Mouse (Mus musculus) forebrain, postnatal 0 days (tissue): ENCODE measurements around the gene Efcab5. TPM values are rescaled to one million over a fixed set of nuclear protein-coding genes. Genes with fewer than 3 reads are reported as not detected.

ENCODE experiments used
- ATAC-seq: fragments of 200-750 bp; cut with Nextera tagmentation; 2 replicates; pipeline ENCODE4 v1.8.0; 2017; ENCODE audit warnings: mild to moderate bottlenecking, moderate library complexity
- DNase-seq: peaks from one replicate; pipeline ENCODE4 v3.0.0-alpha.2; 2015
- H3K27ac ChIP-seq: fragments of 300-500 bp; sonication (generic); 2 replicates; pipeline ENCODE4 v1.5.1; 2014; ENCODE audit warnings: low read depth, mild to moderate bottlenecking, antibody characterized with exemption, low read length, moderate library complexity, mixed read lengths
- H3K27me3 ChIP-seq: fragments of 300-500 bp; sonication (generic); 2 replicates; pipeline ENCODE4 v1.6.1; 2014; ENCODE audit warnings: mild to moderate bottlenecking, low read length, mixed read lengths; ENCODE audit not compliant: insufficient read depth
- H3K36me3 ChIP-seq: fragments of 300-500 bp; sonication (generic); 2 replicates; pipeline ENCODE4 v1.6.1; 2014; ENCODE audit warnings: mild to moderate bottlenecking, moderate library complexity; ENCODE audit not compliant: insufficient read depth
- H3K4me1 ChIP-seq: fragments of 300-500 bp; sonication (generic); 2 replicates; pipeline ENCODE4 v1.6.1; 2014; ENCODE audit warnings: antibody characterized with exemption; ENCODE audit not compliant: insufficient read depth
- H3K4me2 ChIP-seq: fragments of 300-500 bp; sonication (generic); 2 replicates; pipeline ENCODE4 v1.6.1; 2014; ENCODE audit warnings: low read depth, mild to moderate bottlenecking, moderate library complexity
- H3K4me3 ChIP-seq: fragments of 300-500 bp; sonication (generic); 2 replicates; pipeline ENCODE4 v1.5.1; 2014; ENCODE audit warnings: low read depth, low read length, mixed read lengths
- H3K9ac ChIP-seq: fragments of 300-500 bp; sonication (generic); 2 replicates; pipeline ENCODE4 v1.6.1; 2014; ENCODE audit warnings: mild to moderate bottlenecking
- H3K9me3 ChIP-seq: fragments of 300-500 bp; sonication (generic); 2 replicates; pipeline ENCODE4 v1.6.1; 2016; ENCODE audit warnings: low read length
- CTCF ChIP-seq: sonication (generic); IDR thresholded peaks from 2 replicates; pipeline ENCODE4 v1.5.1; 2016; ENCODE audit warnings: antibody characterized with exemption, control low read depth, low read depth
- WGBS: fragments of 180-500 bp; shearing (Covaris S2); extraction: QIAGEN DNeasy Blood & Tissue Kit; methylation state at CpG from one replicate; pipeline ENCODE4 v1.1.7; 2014; 5-methylcytosine and 5-hydroxymethylcytosine counted together
- polyA plus RNA-seq: library from polyadenylated mRNA; unstranded; fragments of >200 nt; fragmentation: Nextera tagmentation; extraction: Ambion mirVana; gene quantifications from 2 replicates; pipeline ENCODE4 v1.2.1, GENCODE M21; 2015
- total RNA-seq: library from RNA; depleted of rRNA; stranded (reverse); fragments of >200 nt; gene quantifications from 2 replicates; pipeline ENCODE4 v1.2.3, GENCODE M21; 2014; rRNA removed

Gene Efcab5
- total RNA-seq (1.9 and 3.1 TPM in 2 replicates), polyA plus RNA-seq (0.62 and 0.68 TPM in 2 replicates)

DNA sequence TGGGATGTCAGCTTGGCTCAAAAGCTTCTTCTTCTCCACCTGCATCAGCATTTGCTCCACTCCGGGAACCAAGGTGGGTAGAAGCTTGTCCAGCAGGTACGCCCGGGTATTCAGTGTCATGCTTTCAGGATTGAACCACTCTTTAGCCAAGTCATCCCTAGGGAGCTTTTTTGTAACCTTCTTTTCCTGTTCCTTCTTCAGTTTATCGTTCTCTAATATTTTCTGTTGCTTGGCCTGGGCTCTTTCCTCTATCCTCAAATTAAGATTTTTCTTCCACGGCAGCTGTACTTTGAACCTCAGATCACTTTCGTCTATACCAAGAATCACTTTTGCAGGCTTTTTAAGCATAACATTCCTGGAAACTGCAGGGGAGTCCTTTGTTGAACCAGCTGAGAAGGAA lies at the start of gene Efcab5:
Gene Efcab5, minus strand, starts transcription at position 101 of the 400 bp plus-strand sequence.
- ATAC-seq: no peak
- H3K4me1 ChIP-seq: no peaks in the 10 kb centered on the region
- TF ChIP-seq CTCF: no peak
- WGBS: 87% methylated on average over 6 of the region's 6 CpGs
- no peaks in the 10 kb centered on the region for H3K9me3 ChIP-seq
- no peak within 1 kb of the TSS for H3K4me2 ChIP-seq
- no peaks in the 10 kb centered on the region for H3K36me3 ChIP-seq
- no peaks in the 10 kb centered on the region for H3K27me3 ChIP-seq
- no peak within 1 kb of the TSS for H3K27ac ChIP-seq
- no peak for DNase-seq
- no peak within 1 kb of the TSS for H3K4me3 ChIP-seq
- no peak within 1 kb of the TSS for H3K9ac ChIP-seq

DNA sequence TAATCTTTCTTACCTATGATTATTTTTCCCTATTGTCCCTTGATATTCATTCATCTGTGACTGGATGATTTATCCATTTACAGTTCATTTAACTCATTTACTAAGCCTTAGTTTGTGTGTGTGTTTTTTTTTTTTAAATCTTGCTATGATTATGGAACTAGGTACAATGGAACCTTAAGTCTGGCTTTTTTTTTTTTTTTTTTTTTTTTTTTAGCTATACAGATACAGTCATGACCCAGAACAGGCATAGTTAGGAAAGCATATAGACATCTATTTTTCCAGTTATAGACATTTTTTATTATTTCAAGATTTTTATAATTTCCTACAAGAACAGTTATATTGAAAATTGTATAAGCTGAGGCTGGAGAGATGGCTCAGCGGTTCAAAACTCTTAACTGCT lies 46.5 kb upstream of the Efcab5 start:
- Histone ChIP-seq H3K9ac (no peak overlapping the region), H3K27me3 (no peaks in the 10 kb centered on the region), H3K9me3 (no peaks in the 10 kb centered on the region), H3K4me2 (no peak overlapping the region), H3K36me3 (no peaks in the 10 kb centered on the region), H3K4me1 (no peaks in the 10 kb centered on the region), H3K27ac (no peak overlapping the region), H3K4me3 (no peak overlapping the region)
- ATAC-seq: no peak
- no peak for TF ChIP-seq CTCF
- WGBS: 95% methylated on average over 1 of the region's 1 CpGs
- DNase-seq: no peak

DNA sequence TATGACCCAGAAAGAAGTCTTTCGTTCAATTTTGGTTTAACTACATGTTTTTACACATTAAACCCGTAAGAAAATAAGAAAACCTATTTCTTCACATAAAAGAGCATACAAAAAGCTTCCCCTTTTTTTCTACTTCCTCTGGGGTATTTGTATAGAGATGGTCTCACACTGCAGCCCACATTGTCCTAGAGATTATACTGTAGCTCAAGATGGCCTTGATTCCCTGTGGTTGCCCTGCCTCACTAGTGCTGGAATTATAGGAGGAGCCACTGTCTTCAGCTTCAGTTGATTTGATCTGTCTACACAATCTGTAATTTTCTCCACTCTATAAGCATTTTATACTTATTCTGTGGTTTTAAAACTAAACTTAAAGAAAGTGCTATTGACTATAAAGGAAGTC lies 42.7 kb upstream of the Efcab5 start:
- WGBS: 92% methylated on average over 2 of the region's 2 CpGs
- Histone ChIP-seq H3K9me3 (no peaks in the 10 kb centered on the region), H3K4me2 (no peak overlapping the region), H3K4me1 (no peaks in the 10 kb centered on the region), H3K9ac (no peak overlapping the region), H3K36me3 (no peaks in the 10 kb centered on the region), H3K4me3 (no peak overlapping the region), H3K27ac (no peak overlapping the region), H3K27me3 (no peaks in the 10 kb centered on the region)
- no peak for ATAC-seq
- TF ChIP-seq CTCF: no peak
- no peak for DNase-seq

DNA sequence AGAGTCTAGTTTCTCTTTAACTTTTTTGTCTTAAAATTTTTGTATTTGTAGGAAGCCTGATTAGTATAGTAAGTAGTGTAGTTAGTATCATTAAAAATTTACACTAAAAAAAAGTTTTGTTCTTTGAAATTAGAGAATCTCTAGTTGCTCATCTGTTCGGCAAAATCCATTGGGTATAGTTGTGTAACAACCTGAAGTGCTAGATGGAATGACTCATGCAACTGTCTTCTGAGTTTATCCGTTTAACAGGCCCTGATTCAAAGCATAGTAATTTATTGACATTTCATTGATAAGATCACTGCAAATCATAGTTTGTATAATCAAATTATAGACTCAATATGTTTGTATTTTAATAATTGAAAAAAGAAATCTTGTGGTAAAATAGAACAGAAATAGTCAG lies 42.0 kb upstream of the Efcab5 start:
- H3K4me3 ChIP-seq: no peak overlapping the region
- WGBS: 83% methylated on average over 2 of the region's 2 CpGs
- no peaks in the 10 kb centered on the region for H3K4me1 ChIP-seq
- H3K4me2 ChIP-seq: no peak overlapping the region
- no peak for DNase-seq
- no peak for ATAC-seq
- H3K9ac ChIP-seq: no peak overlapping the region
- no peak for TF ChIP-seq CTCF
- H3K36me3 ChIP-seq: no peaks in the 10 kb centered on the region
- no peaks in the 10 kb centered on the region for H3K9me3 ChIP-seq
- no peaks in the 10 kb centered on the region for H3K27me3 ChIP-seq
- H3K27ac ChIP-seq: no peak overlapping the region

DNA sequence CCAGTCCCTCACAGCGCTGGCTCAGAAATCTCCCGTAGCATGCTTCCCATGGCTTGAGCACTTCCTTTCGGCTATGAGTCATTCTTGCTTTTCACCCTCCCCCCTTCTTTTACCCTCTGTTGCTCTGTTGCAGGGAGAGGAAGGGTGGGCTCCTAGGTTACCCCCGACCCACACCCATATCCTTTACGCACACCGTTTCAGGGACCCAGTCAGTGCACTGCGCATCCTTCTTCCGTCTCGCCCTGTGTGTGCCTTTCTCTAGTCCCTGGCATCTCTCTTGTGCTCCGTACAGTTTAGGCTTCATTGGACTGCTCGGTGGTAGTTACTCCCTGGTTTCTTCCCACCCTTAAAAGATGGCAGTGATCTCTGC lies 28.0 kb upstream of the Efcab5 start:
- Histone ChIP-seq H3K9me3 (no peaks in the 10 kb centered on the region), H3K9ac (peak overlapping the region; percentile 98), H3K36me3 (no peaks in the 10 kb centered on the region), H3K27me3 (no peaks in the 10 kb centered on the region), H3K4me1 (peaks cover 24% of the 10 kb centered on the region), H3K4me2 (peak overlapping the region; percentile 61), H3K27ac (peak overlapping the region; percentile 99), H3K4me3 (peak overlapping the region; percentile 84)
- WGBS: under 1% methylated on average over 11 of the region's 11 CpGs
- peak; percentile 63 for ATAC-seq
- DNase-seq: no peak
- no peak for TF ChIP-seq CTCF

DNA sequence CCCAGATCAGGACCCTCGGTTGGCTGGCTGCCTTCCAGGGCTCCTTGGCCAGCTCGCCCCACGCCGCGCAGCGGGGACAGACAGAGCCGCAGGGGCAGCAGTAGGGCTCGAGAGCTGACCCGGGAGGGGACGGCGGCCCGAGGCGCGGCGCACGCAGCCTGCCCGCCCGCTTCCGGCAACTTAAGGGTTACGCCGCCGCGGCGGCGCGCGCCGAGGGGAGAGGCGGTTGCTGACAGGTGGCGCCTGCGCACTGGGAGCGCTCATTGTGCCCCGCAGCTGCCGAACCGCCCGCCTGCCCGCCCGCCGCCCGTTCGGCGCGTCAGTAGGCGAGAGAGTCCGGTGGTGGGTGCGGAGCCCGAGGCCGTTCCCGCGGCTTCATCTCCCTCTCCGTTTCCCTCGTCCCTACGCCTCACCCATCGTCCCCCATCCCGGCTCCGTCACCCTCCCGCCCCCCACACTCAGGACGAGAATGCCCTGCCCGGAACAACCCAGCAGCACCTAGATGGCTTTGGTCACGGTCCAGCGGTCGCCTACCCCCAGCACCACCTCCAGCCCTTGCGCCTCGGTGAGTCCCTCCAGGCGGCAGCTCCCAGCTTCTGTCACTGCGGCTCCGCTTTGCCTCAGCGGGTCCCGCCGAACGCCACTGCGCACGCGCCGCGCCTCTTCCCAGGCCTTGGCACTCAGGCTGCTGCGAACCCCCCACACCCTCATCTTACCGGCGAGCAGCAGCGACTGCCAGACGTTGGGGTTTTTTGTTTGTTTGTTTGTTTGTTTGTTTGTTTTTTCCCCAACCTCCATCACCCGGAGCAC lies 27.4 kb upstream of the Efcab5 start, which contains the start of gene Ssh2:
Gene Ssh2, plus strand, starts transcription at position 337 of the 810 bp plus-strand sequence.
- H3K9ac ChIP-seq: peak within 1 kb of the TSS; percentile 98
- H3K9me3 ChIP-seq: no peaks in the 10 kb centered on the region
- TF ChIP-seq CTCF: no peak
- H3K4me2 ChIP-seq: peak within 1 kb of the TSS; percentile 61
- peaks cover 24% of the 10 kb centered on the region for H3K4me1 ChIP-seq
- peak; percentile 93 for ATAC-seq
- peak within 1 kb of the TSS; percentile 99 for H3K27ac ChIP-seq
- WGBS: under 1% methylated on average over 73 of the region's 82 CpGs
- peak within 1 kb of the TSS; percentile 84 for H3K4me3 ChIP-seq
- peak; percentile 96 for DNase-seq
- H3K27me3 ChIP-seq: no peaks in the 10 kb centered on the region
- H3K36me3 ChIP-seq: no peaks in the 10 kb centered on the region

DNA sequence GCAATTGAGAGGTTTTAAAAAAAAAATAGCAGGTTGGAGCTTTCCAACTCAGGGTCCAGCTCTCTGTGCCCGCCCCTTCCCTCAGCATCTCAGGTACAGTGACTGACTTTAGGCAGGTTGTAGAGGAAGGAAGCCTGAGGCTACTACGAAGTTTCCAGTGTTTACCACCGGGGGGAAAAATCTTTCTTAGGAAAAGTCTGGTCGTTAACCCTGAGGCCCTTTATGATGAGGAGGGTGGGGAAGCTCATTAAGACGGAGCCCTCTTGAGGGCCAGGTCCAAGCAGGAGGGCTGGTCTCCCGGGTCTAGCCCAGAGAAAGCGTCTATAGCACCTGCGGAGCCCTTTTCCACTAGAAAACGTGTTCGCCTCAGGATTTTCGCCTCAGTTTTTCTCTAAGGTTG lies 26.7 kb upstream of the Efcab5 start:
- WGBS: under 1% methylated on average over 11 of the region's 11 CpGs
- Histone ChIP-seq H3K4me1 (peaks cover 24% of the 10 kb centered on the region), H3K27me3 (no peaks in the 10 kb centered on the region), H3K4me2 (peak overlapping the region; percentile 61), H3K4me3 (peak overlapping the region; percentile 84), H3K9me3 (no peaks in the 10 kb centered on the region), H3K27ac (peak overlapping the region; percentile 99), H3K9ac (peak overlapping the region; percentile 98), H3K36me3 (no peaks in the 10 kb centered on the region)
- DNase-seq: no peak
- ATAC-seq: no peak; the same call in 1 of the 2 replicates
- TF ChIP-seq CTCF: no peak
